Mouse (Mus musculus) forebrain, embryonic 15.5 days (tissue): ENCODE measurements around the gene Tceanc2. TPM values are rescaled to one million over a fixed set of nuclear protein-coding genes. Genes with fewer than 3 reads are reported as not detected.

Experiments
- ATAC-seq: fragments of 200-750 bp; cut with Nextera tagmentation; replicated peaks from 2 replicates; pipeline ENCODE4 v1.8.0; 2017; ENCODE audit warnings: mild to moderate bottlenecking, moderate TSS enrichment, moderate library complexity
- H3K27ac ChIP-seq: fragments of 300-500 bp; sonication (generic); replicated peaks from 2 replicates; pipeline ENCODE4 v1.5.1; 2015; ENCODE audit warnings: mild to moderate bottlenecking, inconsistent platforms
- H3K27me3 ChIP-seq: fragments of 300-500 bp; sonication (generic); 2 replicates; pipeline ENCODE4 v1.6.1; 2015; ENCODE audit warnings: inconsistent platforms
- H3K36me3 ChIP-seq: fragments of 300-500 bp; sonication (generic); 2 replicates; pipeline ENCODE4 v1.6.1; 2015; ENCODE audit warnings: mild to moderate bottlenecking, inconsistent platforms
- H3K4me1 ChIP-seq: fragments of 300-500 bp; sonication (generic); 2 replicates; pipeline ENCODE4 v1.6.1; 2015; ENCODE audit warnings: inconsistent platforms
- H3K4me2 ChIP-seq: fragments of 300-500 bp; sonication (generic); replicated peaks from 2 replicates; pipeline ENCODE4 v1.6.1; 2015; ENCODE audit warnings: mild to moderate bottlenecking, inconsistent platforms
- H3K4me3 ChIP-seq: fragments of 300-500 bp; sonication (generic); 2 replicates; pipeline ENCODE4 v1.5.1; 2015; ENCODE audit warnings: mild to moderate bottlenecking, inconsistent platforms
- H3K9ac ChIP-seq: fragments of 300-500 bp; sonication (generic); replicated peaks from 2 replicates; pipeline ENCODE4 v1.6.1; 2015; ENCODE audit warnings: mild to moderate bottlenecking, inconsistent platforms
- H3K9me3 ChIP-seq: fragments of 300-500 bp; sonication (generic); 2 replicates; pipeline ENCODE4 v1.6.1; 2016; ENCODE audit warnings: inconsistent platforms
- WGBS: fragments of 180-500 bp; shearing (Covaris S2); methylation state at CpG from one replicate; pipeline ENCODE4 v1.1.7; 2015; ENCODE audit warnings: mixed read lengths; 5-methylcytosine and 5-hydroxymethylcytosine counted together
- polyA plus RNA-seq: library from polyadenylated mRNA; unstranded; fragments of >200 nt; fragmentation: Nextera tagmentation; extraction: Ambion mirVana; gene quantifications from 2 replicates; pipeline ENCODE4 v1.2.1, GENCODE M21; 2015

Tceanc2 gene
- polyA plus RNA-seq, 1 experiment from 2014 or later = 45.9 TPM

DNA sequence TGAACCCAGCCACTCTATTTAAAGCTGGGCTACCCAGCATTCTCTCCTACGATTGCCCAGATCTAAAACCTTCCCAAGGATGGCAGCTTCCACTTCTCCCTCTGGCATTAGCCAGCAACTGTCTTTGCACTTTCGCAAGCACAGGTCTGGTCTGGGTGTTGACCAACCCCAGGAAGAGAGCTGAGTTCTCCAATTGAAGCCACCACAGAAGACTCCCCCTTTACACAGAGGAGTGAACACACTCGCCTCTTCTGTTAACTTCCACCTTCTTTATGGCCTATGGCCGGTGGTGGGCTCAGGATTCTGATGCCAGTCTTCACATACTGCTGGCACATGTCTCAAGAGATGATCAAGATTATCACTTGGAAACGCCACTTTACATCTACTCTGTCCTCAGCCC is 11.1 kb downstream of the Tceanc2 start:
- ATAC-seq = no peak
- Histone ChIP-seq H3K36me3 (peaks cover 9% of the 10 kb centered on the region), H3K4me3 (no peak overlapping the region), H3K9me3 (no peaks in the 10 kb centered on the region), H3K9ac (no peak overlapping the region), H3K4me2 (no peak overlapping the region), H3K4me1 (peaks cover 4% of the 10 kb centered on the region), H3K27ac (no peak overlapping the region), H3K27me3 (no peaks in the 10 kb centered on the region)
- 89% methylated on average over 5 of the region's 5 CpGs for WGBS

DNA sequence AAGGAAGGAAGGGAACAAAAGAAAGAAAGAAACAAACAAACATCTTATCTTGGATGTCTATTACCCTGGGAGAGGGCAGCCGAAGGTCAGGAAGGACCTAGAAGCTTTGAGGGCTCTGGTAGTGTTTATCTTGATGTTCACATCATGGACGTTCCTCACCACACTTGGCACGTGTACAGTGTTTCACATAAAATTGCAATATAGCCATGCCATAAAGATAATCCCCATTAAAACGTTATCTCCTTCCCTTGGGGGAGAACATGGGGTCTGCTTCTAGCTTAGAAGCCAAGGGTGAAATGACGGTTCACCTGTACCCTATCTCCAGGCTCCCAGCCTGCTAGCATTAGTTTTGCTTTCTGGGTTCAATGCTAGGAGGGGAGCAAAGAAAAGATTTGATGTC is 12.2 kb downstream of the Tceanc2 start:
- no peaks in the 10 kb centered on the region for H3K27me3 ChIP-seq
- H3K4me3 ChIP-seq = no peak overlapping the region
- peaks cover 4% of the 10 kb centered on the region for H3K4me1 ChIP-seq
- H3K4me2 ChIP-seq = no peak overlapping the region
- peaks cover 4% of the 10 kb centered on the region for H3K36me3 ChIP-seq
- no peak overlapping the region for H3K27ac ChIP-seq
- no peak overlapping the region for H3K9ac ChIP-seq
- WGBS = 89% methylated on average over 5 of the region's 5 CpGs
- no peak for ATAC-seq
- no peaks in the 10 kb centered on the region for H3K9me3 ChIP-seq

DNA sequence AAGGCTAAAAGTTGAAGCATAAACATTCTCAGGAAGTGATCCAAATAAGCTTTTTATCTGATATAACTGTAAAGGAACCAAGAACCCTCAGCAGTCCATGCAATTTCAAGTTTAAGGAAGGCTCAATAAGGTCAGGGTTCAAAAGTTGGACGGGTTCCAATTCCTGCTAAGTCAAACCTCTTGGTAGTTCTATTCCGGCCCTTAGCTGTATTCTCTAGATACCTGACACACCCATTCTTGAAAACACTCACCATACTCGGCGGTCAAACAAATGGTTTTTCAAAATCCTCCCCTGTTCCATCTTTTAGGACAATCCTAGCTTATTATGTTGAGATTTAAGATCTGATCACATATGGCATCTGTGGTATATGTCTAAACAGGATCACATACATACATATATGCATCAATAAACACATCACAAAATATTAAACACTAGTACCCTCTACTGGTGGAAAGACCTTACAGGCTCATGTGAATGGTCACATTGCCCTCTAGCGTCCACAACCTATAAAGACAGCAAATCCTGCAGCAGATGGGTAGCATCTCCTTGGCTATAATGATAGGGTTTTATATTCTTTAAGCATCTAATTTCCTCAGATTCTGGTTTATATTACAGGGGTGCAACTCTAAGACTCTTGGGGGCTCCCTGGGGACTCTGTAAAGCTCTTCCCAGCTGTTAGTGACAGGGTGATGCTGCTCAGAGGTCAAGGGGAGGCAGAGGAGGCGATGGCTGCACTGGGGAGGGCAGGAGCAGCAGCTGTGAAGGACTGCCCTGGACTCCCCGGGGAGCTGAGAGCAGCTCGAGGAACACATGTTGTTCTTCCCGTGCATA is 14.9 kb downstream of the Tceanc2 start:
- Histone ChIP-seq H3K4me3 (no peak overlapping the region), H3K9ac (no peak overlapping the region), H3K27ac (peak overlapping the region; percentile 43), H3K9me3 (no peaks in the 10 kb centered on the region), H3K36me3 (peaks cover 4% of the 10 kb centered on the region; the same call in 1 of the 2 replicates), H3K27me3 (no peaks in the 10 kb centered on the region), H3K4me1 (peaks cover 4% of the 10 kb centered on the region), H3K4me2 (no peak overlapping the region)
- 45% methylated on average over 9 of the region's 9 CpGs for WGBS
- peak; percentile 82 for ATAC-seq

DNA sequence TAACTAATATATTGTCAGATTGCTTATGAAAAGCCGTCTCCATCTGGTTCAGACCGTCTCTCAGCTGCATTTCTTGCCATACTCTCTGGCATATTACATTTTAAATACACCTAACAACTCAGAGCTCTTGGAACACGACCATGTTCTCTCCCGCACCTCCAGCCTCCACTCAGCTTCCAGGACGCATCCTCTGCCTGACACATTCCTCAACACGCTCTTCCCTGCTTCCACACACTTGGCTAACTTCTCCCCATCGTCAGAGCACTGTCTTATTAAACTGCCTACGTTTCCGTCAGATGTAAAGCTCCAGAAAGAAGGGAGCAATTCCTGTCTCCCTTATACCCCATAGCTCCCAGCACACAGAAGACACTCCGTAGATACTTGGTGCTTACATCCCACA is 15.6 kb downstream of the Tceanc2 start:
- H3K36me3 ChIP-seq = peaks cover 8% of the 10 kb centered on the region
- peaks cover 4% of the 10 kb centered on the region for H3K4me1 ChIP-seq
- no peaks in the 10 kb centered on the region for H3K9me3 ChIP-seq
- no peak overlapping the region for H3K4me3 ChIP-seq
- ATAC-seq = peak; percentile 46; the same call in 1 of the 2 replicates
- H3K27me3 ChIP-seq = no peaks in the 10 kb centered on the region
- no peak overlapping the region for H3K4me2 ChIP-seq
- H3K27ac ChIP-seq = peak overlapping the region; percentile 41
- H3K9ac ChIP-seq = no peak overlapping the region
- 79% methylated on average over 10 of the region's 10 CpGs for WGBS

DNA sequence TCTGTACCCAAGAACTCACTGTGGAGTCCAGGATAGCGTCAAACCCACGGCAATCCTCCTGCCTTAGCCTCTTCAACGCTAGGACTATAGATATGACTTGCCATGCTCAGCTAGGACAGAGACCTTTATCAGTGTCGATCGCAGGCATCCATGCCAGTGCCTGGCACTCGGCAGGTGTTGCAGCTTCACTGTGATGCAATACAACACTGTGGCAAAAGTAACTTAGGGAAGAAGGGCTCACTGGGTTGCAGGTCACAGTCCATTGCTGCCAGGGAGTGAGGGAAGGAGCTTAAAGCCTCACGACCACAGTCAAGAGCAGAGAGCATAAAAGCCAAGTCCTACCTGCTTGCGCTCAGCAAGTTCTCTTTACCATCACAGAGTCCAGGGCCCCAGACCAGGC is 18.7 kb downstream of the Tceanc2 start:
- Histone ChIP-seq H3K36me3 (peaks cover 5% of the 10 kb centered on the region; the same call in 1 of the 2 replicates), H3K27ac (no peak overlapping the region)
- WGBS = 92% methylated on average over 8 of the region's 8 CpGs

DNA sequence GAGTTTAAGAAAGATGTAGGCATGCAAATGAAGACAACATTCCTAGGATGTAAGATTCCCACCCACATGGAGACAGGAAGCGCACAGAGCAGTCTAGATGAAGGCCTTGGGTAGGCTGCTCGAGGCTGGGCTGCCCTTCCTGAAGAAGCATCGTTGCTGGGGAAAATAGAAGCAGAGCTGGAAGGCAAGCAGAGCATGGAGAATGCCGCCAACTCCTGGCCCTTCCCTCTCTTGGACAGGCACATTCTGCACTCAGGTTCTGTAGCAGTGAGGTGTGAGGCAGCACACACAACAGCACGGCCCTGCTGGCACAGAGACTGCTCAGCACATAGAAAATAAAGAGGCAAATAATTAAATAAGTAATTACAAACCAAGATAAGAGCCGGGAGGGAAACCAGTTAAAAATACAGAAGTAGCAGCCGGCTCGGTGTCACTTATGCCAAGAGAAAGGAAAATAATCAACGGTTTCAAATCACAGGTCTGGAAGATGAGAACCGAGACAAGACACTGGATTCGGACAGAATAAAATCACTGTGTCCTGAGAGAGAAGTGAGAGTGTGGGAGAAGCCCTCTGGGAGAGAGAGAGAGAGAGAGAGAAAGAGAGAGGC is 19.6 kb downstream of the Tceanc2 start:
- Histone ChIP-seq H3K27me3 (no peaks in the 10 kb centered on the region), H3K4me2 (no peak overlapping the region), H3K9me3 (no peaks in the 10 kb centered on the region), H3K4me3 (no peak overlapping the region), H3K4me1 (peaks cover 2% of the 10 kb centered on the region), H3K36me3 (peaks cover 5% of the 10 kb centered on the region; the same call in 1 of the 2 replicates), H3K9ac (no peak overlapping the region), H3K27ac (no peak overlapping the region)
- ATAC-seq = no peak
- WGBS = 88% methylated on average over 11 of the region's 11 CpGs

More for the DNA sequence above, 18.7 kb downstream of the Tceanc2 start:
- Histone ChIP-seq H3K9me3 (no peaks in the 10 kb centered on the region), H3K9ac (no peak overlapping the region), H3K4me3 (no peak overlapping the region), H3K27me3 (no peaks in the 10 kb centered on the region), H3K4me1 (peaks cover 4% of the 10 kb centered on the region), H3K4me2 (no peak overlapping the region)
- no peak for ATAC-seq

DNA sequence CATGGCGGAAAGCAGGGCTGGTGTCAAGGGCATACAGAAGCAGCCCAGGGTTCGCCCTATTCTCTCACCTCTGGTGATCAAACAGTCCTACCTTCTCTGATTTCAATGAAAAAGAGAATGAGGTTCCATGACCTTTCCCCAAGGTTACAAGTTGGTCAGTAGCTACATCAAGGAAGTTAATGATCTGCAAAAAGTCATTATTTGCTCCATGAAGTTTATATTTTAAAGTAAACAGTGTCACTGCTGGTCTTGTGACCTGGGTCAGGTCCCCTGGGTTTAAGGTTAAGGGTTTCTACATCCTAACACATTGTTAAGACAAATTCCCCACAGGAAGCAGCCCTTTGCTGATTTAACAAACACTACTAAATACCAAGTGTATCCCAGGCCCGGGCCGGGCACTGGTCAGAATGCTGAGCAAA is 21.9 kb downstream of the Tceanc2 start:
- H3K36me3 ChIP-seq = peaks cover 5% of the 10 kb centered on the region; the same call in 1 of the 2 replicates

DNA sequence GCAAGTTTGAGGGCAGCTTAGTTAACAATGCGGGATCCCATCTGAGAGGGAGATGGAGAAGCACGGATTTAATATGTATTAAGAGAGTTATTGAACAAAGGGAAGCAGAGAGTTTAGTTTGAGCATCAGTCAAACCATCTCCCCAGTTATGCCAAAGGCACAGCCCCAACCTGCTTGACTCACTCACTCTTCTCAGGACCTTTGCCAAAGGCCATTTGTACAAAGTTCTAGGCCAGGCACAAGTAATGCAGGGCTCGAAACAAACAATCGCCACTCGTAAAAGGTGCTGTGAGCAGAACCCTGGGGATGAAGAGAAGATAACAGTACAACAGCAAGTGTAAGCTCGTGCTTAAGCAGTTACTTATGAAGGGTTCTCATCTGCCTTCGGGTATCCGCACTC is 26.3 kb downstream of the Tceanc2 start:
- Histone ChIP-seq H3K36me3 (no peaks in the 10 kb centered on the region), H3K4me2 (no peak overlapping the region), H3K9ac (no peak overlapping the region), H3K4me3 (no peak overlapping the region), H3K27ac (no peak overlapping the region), H3K9me3 (no peaks in the 10 kb centered on the region), H3K4me1 (no peaks in the 10 kb centered on the region), H3K27me3 (no peaks in the 10 kb centered on the region)
- WGBS = 85% methylated on average over 8 of the region's 8 CpGs
- ATAC-seq = no peak

More for the DNA sequence above, 21.9 kb downstream of the Tceanc2 start:
- Histone ChIP-seq H3K27ac (no peak overlapping the region), H3K4me1 (no peaks in the 10 kb centered on the region), H3K9me3 (no peaks in the 10 kb centered on the region), H3K4me2 (no peak overlapping the region), H3K27me3 (no peaks in the 10 kb centered on the region), H3K4me3 (no peak overlapping the region), H3K9ac (no peak overlapping the region)
- ATAC-seq = no peak
- 88% methylated on average over 4 of the region's 4 CpGs for WGBS

DNA sequence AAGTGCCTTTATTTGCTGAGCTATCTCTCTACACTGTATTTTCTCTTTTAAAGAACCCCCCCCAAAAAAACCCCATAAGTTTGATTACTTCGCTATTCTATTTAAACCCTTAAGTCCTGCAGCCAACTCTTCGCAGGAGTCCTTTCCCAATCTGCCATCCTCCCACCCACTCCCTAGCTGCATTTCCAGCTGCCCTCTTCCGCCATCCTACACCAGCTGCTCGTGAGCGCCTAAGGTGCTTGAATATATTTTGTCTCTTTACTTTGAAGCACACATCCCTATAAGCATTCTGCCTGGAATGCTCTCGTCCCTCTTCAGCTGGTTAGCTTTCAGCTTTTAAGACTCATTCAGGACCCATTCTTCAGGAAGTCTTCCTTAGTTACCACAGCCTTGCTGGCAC is 27.9 kb downstream of the Tceanc2 start:
- 87% methylated on average over 6 of the region's 6 CpGs for WGBS
- ATAC-seq = no peak
- H3K4me2 ChIP-seq = no peak overlapping the region
- H3K9ac ChIP-seq = no peak overlapping the region
- no peaks in the 10 kb centered on the region for H3K27me3 ChIP-seq
- no peak overlapping the region for H3K27ac ChIP-seq
- no peaks in the 10 kb centered on the region for H3K4me1 ChIP-seq
- peaks cover 13% of the 10 kb centered on the region for H3K36me3 ChIP-seq
- H3K4me3 ChIP-seq = no peak overlapping the region
- H3K9me3 ChIP-seq = no peaks in the 10 kb centered on the region

DNA sequence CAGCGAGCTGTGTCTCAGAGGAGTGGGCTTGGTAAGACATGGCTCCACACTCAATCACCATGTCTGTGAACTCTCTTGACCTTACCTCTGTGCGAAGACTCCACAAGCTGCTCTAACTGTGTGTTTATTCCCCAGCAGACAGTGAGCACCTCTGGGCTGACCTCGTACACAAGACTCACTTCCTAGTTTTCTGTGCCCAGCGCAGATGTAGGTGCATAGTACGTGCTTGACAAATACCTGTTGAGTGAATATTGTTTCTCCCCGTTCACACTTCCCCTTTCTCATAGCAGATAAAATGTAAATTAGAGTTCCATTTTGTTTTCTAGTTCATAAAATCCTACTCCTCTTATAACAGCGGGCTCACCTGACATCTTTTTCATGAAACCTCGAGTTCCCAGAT is 35.4 kb downstream of the Tceanc2 start:
- WGBS = 91% methylated on average over 8 of the region's 8 CpGs
- Histone ChIP-seq H3K27me3 (no peaks in the 10 kb centered on the region), H3K9me3 (no peaks in the 10 kb centered on the region), H3K4me1 (peaks cover 23% of the 10 kb centered on the region), H3K36me3 (peaks cover 15% of the 10 kb centered on the region), H3K27ac (no peak overlapping the region), H3K4me2 (no peak overlapping the region), H3K4me3 (no peak overlapping the region), H3K9ac (no peak overlapping the region)
- ATAC-seq = no peak

DNA sequence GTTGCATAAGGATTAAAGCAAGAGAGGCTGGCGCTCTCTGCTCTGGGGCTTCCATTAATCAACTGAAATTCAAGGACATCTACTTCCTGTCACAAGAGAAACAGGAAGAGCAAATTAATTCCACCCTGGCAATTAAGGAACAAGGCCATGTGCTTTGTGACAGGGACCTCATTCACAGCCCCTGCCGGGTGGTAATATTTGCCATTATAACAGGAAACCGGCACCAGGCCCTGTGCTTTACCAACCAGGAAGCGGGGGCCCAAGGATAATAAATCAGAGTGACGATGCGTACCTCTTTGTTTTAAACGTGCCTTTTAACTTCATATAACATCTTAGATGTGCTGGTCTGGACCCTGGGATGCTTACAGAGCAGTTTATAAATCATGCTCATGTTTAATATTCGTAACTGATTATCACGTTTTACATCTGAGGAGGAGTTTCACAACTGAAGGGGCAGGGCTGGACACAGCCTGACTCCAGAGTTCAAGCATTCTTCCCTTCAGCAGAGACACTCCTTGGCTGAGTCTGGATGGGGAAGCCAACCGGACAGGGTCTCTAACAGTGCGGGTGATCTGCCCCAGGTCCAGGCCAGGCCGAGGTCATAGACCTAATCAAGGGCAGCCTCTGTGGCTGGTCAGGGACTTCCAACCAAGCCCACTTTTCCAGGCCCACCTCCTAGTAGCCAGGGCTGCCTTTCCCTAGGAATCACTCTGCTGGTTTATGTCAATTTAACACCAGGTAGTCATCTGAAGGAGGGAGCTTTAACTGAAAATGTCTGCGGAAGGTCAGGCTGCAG is 38.9 kb downstream of the Tceanc2 start:
- peak overlapping the region; percentile 46 for H3K27ac ChIP-seq
- no peaks in the 10 kb centered on the region for H3K36me3 ChIP-seq
- H3K4me3 ChIP-seq = no peak overlapping the region
- no peaks in the 10 kb centered on the region for H3K27me3 ChIP-seq
- no peaks in the 10 kb centered on the region for H3K9me3 ChIP-seq
- ATAC-seq = no peak
- no peak overlapping the region for H3K9ac ChIP-seq
- peaks cover 28% of the 10 kb centered on the region for H3K4me1 ChIP-seq
- no peak overlapping the region for H3K4me2 ChIP-seq
- WGBS = 45% methylated on average over 13 of the region's 13 CpGs
